Mouse (Mus musculus) bone marrow macrophage, adult 2 months (primary cell): ENCODE measurements around the gene 1700008O03Rik.

Experiments
- CTCF ChIP-seq: IDR thresholded peaks from 2 replicates; pipeline ENCODE4 v1.5.1; 2012; ENCODE audit warnings: low read depth, mild to moderate bottlenecking, low read length, moderate library complexity
- POLR2A ChIP-seq: IDR thresholded peaks from 2 replicates; pipeline ENCODE4 v1.6.1; 2012; ENCODE audit warnings: mild to moderate bottlenecking, low read depth, low read length, borderline replicate concordance

GRCm38 (mm10) chr7:44336046-44337021 lies 49.3 kb downstream of the 1700008O03Rik start:
- TF ChIP-seq POLR2A, result no peak
- no peak for TF ChIP-seq CTCF
